Mouse (Mus musculus): ENCODE data around the gene RPS10-NUDT3. TPM values are rescaled to one million over a fixed set of nuclear protein-coding genes. Genes with fewer than 3 reads are reported as not detected.
"Not testable (repeated sequence)": the region's sequence is repeated elsewhere in the genome, so short reads cannot be mapped to it uniquely, and the experiment has no call there.

RPS10-NUDT3 gene
- polyA plus RNA-seq, 1 experiment from 2014 or later = not detected

GRCm38 (mm10) chr17:27638921-27639332 is 3.9 kb upstream of the RPS10-NUDT3 start:
- H3K27me3 ChIP-seq = no peaks in the 10 kb centered on the region
- H3K27ac ChIP-seq = no peak overlapping the region
- no peaks in the 10 kb centered on the region for H3K36me3 ChIP-seq
- WGBS = 82% methylated on average over 20 of the region's 20 CpGs
- H3K9me3 ChIP-seq = no peaks in the 10 kb centered on the region
- no peak for ATAC-seq (ENCODE audit: low FRiP score)
- no peak overlapping the region for H3K9ac ChIP-seq
- no peak overlapping the region for H3K4me2 ChIP-seq
- no peak overlapping the region for H3K4me3 ChIP-seq
- H3K4me1 ChIP-seq (replicated peaks) = peaks cover 37% of the 10 kb centered on the region

DNA sequence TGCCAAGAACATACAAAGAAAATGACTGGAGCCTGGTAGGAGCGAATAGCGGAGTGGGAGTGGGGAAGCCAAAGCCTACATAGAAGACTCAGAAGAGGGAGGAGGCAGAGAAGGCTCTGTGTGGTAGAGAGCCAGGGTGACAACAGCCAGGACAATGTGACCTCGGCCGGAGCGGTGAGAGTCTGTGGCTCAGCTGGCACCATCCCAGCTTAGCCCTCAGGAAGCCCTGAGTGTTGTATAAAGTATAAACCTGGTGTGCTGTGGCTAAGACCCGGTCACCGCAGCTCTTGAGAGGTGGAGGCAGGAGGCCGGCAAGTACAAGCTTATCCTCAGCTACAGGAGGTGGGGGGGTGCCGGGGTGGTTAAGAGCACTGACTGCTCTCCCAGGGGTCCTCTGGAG is 2.3 kb upstream of the RPS10-NUDT3 start:
- no peak for ATAC-seq (ENCODE audit: low FRiP score)
- 63% methylated on average over 9 of the region's 9 CpGs for WGBS

GRCm38 (mm10) chr17:27636132-27637020 is 1.4 kb upstream of the RPS10-NUDT3 start, which contains the start of gene Rps10:
TSS of gene Rps10 (minus strand) at chr17:27636669.
- H3K9me3 ChIP-seq = no peaks in the 10 kb centered on the region
- peaks cover 24% of the 10 kb centered on the region for H3K36me3 ChIP-seq
- H3K4me2 ChIP-seq = peak within 1 kb of the TSS; percentile 95
- peak within 1 kb of the TSS; percentile 92 for H3K27ac ChIP-seq
- H3K9ac ChIP-seq = peak within 1 kb of the TSS; percentile 95
- peaks cover 37% of the 10 kb centered on the region for H3K4me1 ChIP-seq (replicated peaks)
- H3K4me3 ChIP-seq = peak within 1 kb of the TSS; percentile 81
- no peaks in the 10 kb centered on the region for H3K27me3 ChIP-seq
- no peak for ATAC-seq (ENCODE audit: low FRiP score)
- WGBS = 30% methylated on average over 18 of the region's 18 CpGs

More for the DNA sequence above, 2.3 kb upstream of the RPS10-NUDT3 start:
- no peak overlapping the region for H3K4me2 ChIP-seq
- no peak overlapping the region for H3K4me3 ChIP-seq
- H3K27me3 ChIP-seq = no peaks in the 10 kb centered on the region
- H3K27ac ChIP-seq = 0 out of 2 replicates have a peak overlapping the region, but pooled peaks have one; percentile 25
- H3K36me3 ChIP-seq = peaks cover 15% of the 10 kb centered on the region
- H3K4me1 ChIP-seq (replicated peaks) = peaks cover 39% of the 10 kb centered on the region
- H3K9me3 ChIP-seq = no peaks in the 10 kb centered on the region
- H3K9ac ChIP-seq = no peak overlapping the region

- Histone ChIP-seq H3K4me3 (peak overlapping the region; percentile 81), H3K4me1 (replicated peaks) (peaks cover 37% of the 10 kb centered on the region), H3K9ac (peak overlapping the region; percentile 95), H3K36me3 (peaks cover 33% of the 10 kb centered on the region), H3K27ac (peak overlapping the region; percentile 92), H3K4me2 (peak overlapping the region; percentile 95)
- not testable (repeated sequence) for ATAC-seq (ENCODE audit: low FRiP score); H3K9me3 ChIP-seq; H3K27me3 ChIP-seq
- WGBS = 49% methylated on average over 9 of the region's 9 CpGs
Observed at GRCm38 (mm10) chr17:27635575-27635903, 517 bp upstream of the RPS10-NUDT3 start.

GRCm38 (mm10) chr17:27629249-27630020 is 5.6 kb downstream of the RPS10-NUDT3 start:
- H3K4me2 ChIP-seq = no peak overlapping the region
- H3K27ac ChIP-seq = no peak overlapping the region
- peaks cover 42% of the 10 kb centered on the region for H3K36me3 ChIP-seq
- no peak overlapping the region for H3K4me3 ChIP-seq
- ATAC-seq (ENCODE audit: low FRiP score) = no peak
- H3K27me3 ChIP-seq = no peaks in the 10 kb centered on the region
- H3K9ac ChIP-seq = no peak overlapping the region
- no peaks in the 10 kb centered on the region for H3K9me3 ChIP-seq
- WGBS = 65% methylated on average over 2 of the region's 2 CpGs
- H3K4me1 ChIP-seq (replicated peaks) = peaks cover 26% of the 10 kb centered on the region

DNA sequence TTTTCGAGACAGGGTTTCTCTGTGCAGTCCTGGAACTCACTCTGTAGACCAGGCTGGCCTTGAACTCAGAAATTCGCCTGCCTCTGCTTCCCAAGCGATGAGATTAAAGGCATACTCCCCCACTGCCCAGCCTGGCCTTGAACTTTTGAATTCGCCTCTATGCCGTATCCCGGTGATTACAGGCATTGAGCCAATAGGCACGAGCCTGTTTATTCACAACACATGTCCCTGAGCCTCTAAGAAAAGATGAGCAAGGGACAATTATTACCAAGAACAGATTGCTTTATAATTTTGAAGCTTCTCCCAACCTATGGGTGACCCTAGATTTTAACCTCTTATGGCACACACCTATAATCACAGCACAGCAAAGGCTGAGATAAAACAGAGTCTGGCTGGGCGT is 6.6 kb downstream of the RPS10-NUDT3 start:
- H3K4me1 ChIP-seq (replicated peaks) = peaks cover 22% of the 10 kb centered on the region
- 92% methylated on average over 8 of the region's 8 CpGs for WGBS
- no peaks in the 10 kb centered on the region for H3K9me3 ChIP-seq
- H3K27me3 ChIP-seq = no peaks in the 10 kb centered on the region
- ATAC-seq (ENCODE audit: low FRiP score) = no peak
- no peak overlapping the region for H3K27ac ChIP-seq
- H3K4me3 ChIP-seq = no peak overlapping the region
- H3K4me2 ChIP-seq = no peak overlapping the region
- H3K36me3 ChIP-seq = peaks cover 37% of the 10 kb centered on the region
- no peak overlapping the region for H3K9ac ChIP-seq

- H3K27ac ChIP-seq = no peak overlapping the region
Observed at GRCm38 (mm10) chr17:27627451-27627850, 7.6 kb downstream of the RPS10-NUDT3 start.

DNA sequence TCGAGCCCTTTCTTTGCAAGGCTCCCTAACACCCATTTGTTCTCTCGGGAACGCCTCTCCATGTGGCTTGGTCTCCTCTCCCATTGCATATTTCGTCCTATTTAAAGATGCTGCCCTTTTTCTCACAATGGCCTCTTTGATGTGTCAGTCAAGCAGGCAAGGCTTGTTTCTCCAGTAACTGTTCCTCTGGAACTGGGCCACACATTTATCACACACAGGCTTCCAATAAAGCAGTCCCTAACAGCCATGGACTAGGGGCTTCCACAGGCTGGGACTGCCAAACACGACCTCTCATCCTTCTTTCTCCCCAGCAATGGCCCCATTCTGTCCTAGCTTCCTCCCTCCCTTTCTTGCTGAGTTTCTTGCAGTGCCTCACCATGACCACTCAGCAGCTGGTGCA is 8.3 kb downstream of the RPS10-NUDT3 start:
- Histone ChIP-seq H3K27me3 (no peaks in the 10 kb centered on the region), H3K4me3 (no peak overlapping the region), H3K9ac (peak overlapping the region; percentile 55), H3K27ac (peak overlapping the region; percentile 69), H3K9me3 (no peaks in the 10 kb centered on the region), H3K36me3 (peaks cover 20% of the 10 kb centered on the region), H3K4me1 (replicated peaks) (peaks cover 11% of the 10 kb centered on the region), H3K4me2 (no peak overlapping the region)
- ATAC-seq (ENCODE audit: low FRiP score) = peak; percentile 2; the same call in 1 of the 2 replicates
- WGBS = 5% methylated on average over 5 of the region's 5 CpGs

More at GRCm38 (mm10) chr17:27627451-27627850, 7.6 kb downstream of the RPS10-NUDT3 start:
- Histone ChIP-seq H3K4me2 (no peak overlapping the region), H3K27me3 (no peaks in the 10 kb centered on the region), H3K4me3 (no peak overlapping the region), H3K36me3 (peaks cover 28% of the 10 kb centered on the region), H3K9ac (no peak overlapping the region), H3K4me1 (replicated peaks) (peaks cover 12% of the 10 kb centered on the region), H3K9me3 (no peaks in the 10 kb centered on the region)
- ATAC-seq (ENCODE audit: low FRiP score) = no peak
- 43% methylated on average over 5 of the region's 5 CpGs for WGBS

- H3K4me1 ChIP-seq (replicated peaks) = peaks cover 20% of the 10 kb centered on the region
- H3K4me3 ChIP-seq = no peak overlapping the region
- no peak for ATAC-seq (ENCODE audit: low FRiP score)
- no peaks in the 10 kb centered on the region for H3K9me3 ChIP-seq
- WGBS = 44% methylated on average over 7 of the region's 7 CpGs
- H3K9ac ChIP-seq = no peak overlapping the region
- 0 out of 2 replicates have a peak overlapping the region, but pooled peaks have one; percentile 69 for H3K27ac ChIP-seq
- peaks cover 10% of the 10 kb centered on the region for H3K36me3 ChIP-seq
- H3K4me2 ChIP-seq = no peak overlapping the region
- H3K27me3 ChIP-seq = no peaks in the 10 kb centered on the region
Observed at GRCm38 (mm10) chr17:27625455-27626251, 9.4 kb downstream of the RPS10-NUDT3 start.

DNA sequence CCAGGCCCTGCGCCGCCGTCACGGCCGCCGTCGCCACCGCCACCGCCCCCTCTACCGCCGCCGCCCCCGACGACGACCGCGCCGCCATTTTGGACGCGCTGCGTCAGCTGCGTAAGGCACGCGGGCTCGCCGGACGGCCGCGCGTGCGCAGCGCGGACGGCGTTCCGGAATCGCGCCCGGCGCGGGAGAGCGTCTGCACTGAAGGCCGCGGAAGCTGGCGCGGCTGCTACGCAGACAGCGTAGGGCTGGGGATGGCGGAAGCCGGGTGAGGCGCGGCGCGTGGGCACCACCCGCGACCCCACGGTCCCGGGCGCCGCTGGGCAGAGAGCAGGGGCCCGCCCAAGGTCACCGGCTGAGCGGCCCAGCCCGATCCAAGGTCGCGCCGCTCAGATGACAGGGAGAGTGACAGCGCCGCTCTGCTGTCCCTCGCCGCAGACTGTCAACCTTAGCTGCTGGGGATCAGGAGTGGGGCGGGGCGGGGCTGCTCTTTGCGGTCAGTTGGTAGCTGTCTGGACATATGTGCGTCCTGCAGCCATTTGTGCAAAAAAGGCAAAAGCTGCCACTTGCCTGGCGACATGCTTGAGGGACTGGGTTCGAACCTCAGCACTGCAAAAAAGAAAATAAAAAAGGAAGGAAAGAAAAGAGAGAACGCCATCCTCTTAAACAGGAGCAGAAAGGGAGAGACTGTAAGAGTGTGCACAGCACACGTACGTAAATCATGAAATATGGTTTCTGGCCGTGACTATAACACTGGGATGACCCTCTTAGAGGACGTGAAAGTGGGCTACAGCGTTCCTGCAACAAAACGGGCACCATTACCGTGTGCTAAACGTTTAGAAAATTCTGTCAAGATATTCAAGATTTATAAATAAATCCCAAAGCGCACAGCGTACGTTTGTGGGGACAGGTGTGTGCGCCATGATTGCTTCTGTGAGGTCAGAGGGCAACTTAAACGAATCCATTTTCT is 11.4 kb downstream of the RPS10-NUDT3 start, which contains the start of gene Nudt3:
Gene Nudt3, minus strand, starts transcription at position 136 of the 967 bp plus-strand sequence.
- peak within 1 kb of the TSS; percentile 99 for H3K27ac ChIP-seq
- peak within 1 kb of the TSS; percentile 86 for H3K4me2 ChIP-seq
- 8% methylated on average over 91 of the region's 91 CpGs for WGBS
- H3K9me3 ChIP-seq = no peaks in the 10 kb centered on the region
- peak; percentile 89 for ATAC-seq (ENCODE audit: low FRiP score)
- H3K36me3 ChIP-seq = peaks cover 3% of the 10 kb centered on the region; the same call in 1 of the 2 replicates
- peak within 1 kb of the TSS; percentile 94 for H3K4me3 ChIP-seq
- peak within 1 kb of the TSS; percentile 99 for H3K9ac ChIP-seq
- peaks cover 39% of the 10 kb centered on the region for H3K4me1 ChIP-seq (replicated peaks)
- no peaks in the 10 kb centered on the region for H3K27me3 ChIP-seq
